Mouse (Mus musculus): ENCODE results near the gene Gramd2. TPM values are rescaled to one million over a fixed set of nuclear protein-coding genes. Genes with fewer than 3 reads are reported as not detected.

Gene Gramd2
- polyA plus RNA-seq, 1 experiment from 2014 or later, result 0.65 TPM

- Histone ChIP-seq H3K9me3 (no peaks in the 10 kb centered on the region), H3K4me1 (peaks cover 15% of the 10 kb centered on the region), H3K4me3 (no peak overlapping the region), H3K4me2 (replicated peaks) (no peak overlapping the region), H3K27ac (no peak overlapping the region), H3K9ac (no peak overlapping the region), H3K27me3 (no peaks in the 10 kb centered on the region), H3K36me3 (no peaks in the 10 kb centered on the region)
- ATAC-seq (ENCODE audit: insufficient number of reproducible peaks, insufficient read depth, low FRiP score, low TSS enrichment), result no peak
- WGBS, result 86% methylated on average over 10 of the region's 10 CpGs
These were observed 45.6 kb downstream of the Gramd2 start for GRCm38 (mm10) chr9:59725515-59725914.

- H3K4me3 ChIP-seq, result no peak overlapping the region
- no peak overlapping the region for H3K9ac ChIP-seq
- no peaks in the 10 kb centered on the region for H3K36me3 ChIP-seq
- H3K4me1 ChIP-seq, result peaks cover 15% of the 10 kb centered on the region
- no peaks in the 10 kb centered on the region for H3K9me3 ChIP-seq
- ATAC-seq (ENCODE audit: insufficient number of reproducible peaks, insufficient read depth, low FRiP score, low TSS enrichment), result no peak
- H3K4me2 ChIP-seq (replicated peaks), result no peak overlapping the region
- 89% methylated on average over 11 of the region's 11 CpGs for WGBS
- H3K27me3 ChIP-seq, result no peaks in the 10 kb centered on the region
- no peak overlapping the region for H3K27ac ChIP-seq
These were observed 47.8 kb downstream of the Gramd2 start for GRCm38 (mm10) chr9:59727569-59728286.

GRCm38 (mm10) chr9:59731136-59731535, 51.2 kb downstream of the Gramd2 start:
- Histone ChIP-seq H3K4me2 (replicated peaks) (no peak overlapping the region), H3K4me3 (no peak overlapping the region), H3K36me3 (no peaks in the 10 kb centered on the region), H3K27me3 (no peaks in the 10 kb centered on the region), H3K9ac (no peak overlapping the region), H3K4me1 (no peaks in the 10 kb centered on the region), H3K9me3 (no peaks in the 10 kb centered on the region), H3K27ac (no peak overlapping the region)
- 88% methylated on average over 5 of the region's 5 CpGs for WGBS
- ATAC-seq (ENCODE audit: insufficient number of reproducible peaks, insufficient read depth, low FRiP score, low TSS enrichment), result no peak

- H3K27ac ChIP-seq, result no peak overlapping the region
- H3K4me3 ChIP-seq, result no peak overlapping the region
- H3K4me2 ChIP-seq (replicated peaks), result no peak overlapping the region
- H3K27me3 ChIP-seq, result no peaks in the 10 kb centered on the region
- WGBS, result 65% methylated on average over 6 of the region's 6 CpGs
- no peak for ATAC-seq (ENCODE audit: insufficient number of reproducible peaks, insufficient read depth, low FRiP score, low TSS enrichment)
- H3K9me3 ChIP-seq, result no peaks in the 10 kb centered on the region
- H3K4me1 ChIP-seq, result no peaks in the 10 kb centered on the region
- no peak overlapping the region for H3K9ac ChIP-seq
- no peaks in the 10 kb centered on the region for H3K36me3 ChIP-seq
These were observed 53.1 kb downstream of the Gramd2 start for GRCm38 (mm10) chr9:59733075-59733474.

GRCm38 (mm10) chr9:59735394-59735793, 55.5 kb downstream of the Gramd2 start:
- Histone ChIP-seq H3K4me2 (replicated peaks) (no peak overlapping the region), H3K9ac (no peak overlapping the region), H3K9me3 (no peaks in the 10 kb centered on the region), H3K4me1 (no peaks in the 10 kb centered on the region), H3K27ac (no peak overlapping the region), H3K4me3 (no peak overlapping the region), H3K27me3 (no peaks in the 10 kb centered on the region), H3K36me3 (no peaks in the 10 kb centered on the region)
- ATAC-seq (ENCODE audit: insufficient number of reproducible peaks, insufficient read depth, low FRiP score, low TSS enrichment), result no peak
- WGBS, result 53% methylated on average over 4 of the region's 4 CpGs

- H3K36me3 ChIP-seq, result no peaks in the 10 kb centered on the region
- no peak overlapping the region for H3K4me2 ChIP-seq (replicated peaks)
- no peaks in the 10 kb centered on the region for H3K27me3 ChIP-seq
- 78% methylated on average over 2 of the region's 2 CpGs for whole genome bisulfite sequencing
- ATAC-seq (ENCODE audit: insufficient number of reproducible peaks, insufficient read depth, low FRiP score, low TSS enrichment), result no peak
- no peak overlapping the region for H3K9ac ChIP-seq
- H3K4me3 ChIP-seq, result no peak overlapping the region
- H3K27ac ChIP-seq, result no peak overlapping the region
- H3K9me3 ChIP-seq, result no peaks in the 10 kb centered on the region
- no peaks in the 10 kb centered on the region for H3K4me1 ChIP-seq
These were observed 60.6 kb downstream of the Gramd2 start for GRCm38 (mm10) chr9:59740593-59740992.

GRCm38 (mm10) chr9:59743903-59744302, 64.0 kb downstream of the Gramd2 start:
- Histone ChIP-seq H3K27me3 (no peaks in the 10 kb centered on the region), H3K4me1 (no peaks in the 10 kb centered on the region), H3K36me3 (no peaks in the 10 kb centered on the region), H3K4me3 (no peak overlapping the region), H3K9ac (no peak overlapping the region), H3K9me3 (no peaks in the 10 kb centered on the region), H3K4me2 (replicated peaks) (no peak overlapping the region), H3K27ac (no peak overlapping the region)
- no peak for ATAC-seq (ENCODE audit: insufficient number of reproducible peaks, insufficient read depth, low FRiP score, low TSS enrichment)
- WGBS, result 93% methylated on average over 3 of the region's 3 CpGs

- H3K9me3 ChIP-seq, result no peaks in the 10 kb centered on the region
- H3K9ac ChIP-seq, result no peak overlapping the region
- H3K4me3 ChIP-seq, result no peak overlapping the region
- ATAC-seq (ENCODE audit: insufficient number of reproducible peaks, insufficient read depth, low FRiP score, low TSS enrichment), result no peak
- WGBS, result 88% methylated on average over 2 of the region's 2 CpGs
- no peak overlapping the region for H3K4me2 ChIP-seq (replicated peaks)
- no peaks in the 10 kb centered on the region for H3K27me3 ChIP-seq
- no peak overlapping the region for H3K27ac ChIP-seq
- 0 out of 2 replicates have a peak, but pooled peaks cover 3% of the 10 kb centered on the region for H3K4me1 ChIP-seq
- no peaks in the 10 kb centered on the region for H3K36me3 ChIP-seq
These were observed 68.4 kb downstream of the Gramd2 start for GRCm38 (mm10) chr9:59748387-59748786.

GRCm38 (mm10) chr9:59748969-59749368, 69.0 kb downstream of the Gramd2 start:
- Histone ChIP-seq H3K27me3 (no peaks in the 10 kb centered on the region), H3K4me2 (replicated peaks) (no peak overlapping the region), H3K9me3 (no peaks in the 10 kb centered on the region), H3K36me3 (no peaks in the 10 kb centered on the region), H3K9ac (no peak overlapping the region), H3K4me3 (no peak overlapping the region), H3K27ac (no peak overlapping the region), H3K4me1 (0 out of 2 replicates have a peak, but pooled peaks cover 3% of the 10 kb centered on the region)
- WGBS, result 90% methylated on average over 11 of the region's 11 CpGs
- ATAC-seq (ENCODE audit: insufficient number of reproducible peaks, insufficient read depth, low FRiP score, low TSS enrichment), result no peak

- Histone ChIP-seq H3K4me3 (peak overlapping the region; percentile 74), H3K9ac (peak overlapping the region; percentile 77), H3K27me3 (no peaks in the 10 kb centered on the region), H3K9me3 (no peaks in the 10 kb centered on the region), H3K4me2 (replicated peaks) (peak overlapping the region; percentile 86), H3K4me1 (0 out of 2 replicates have a peak, but pooled peaks cover 3% of the 10 kb centered on the region), H3K36me3 (no peaks in the 10 kb centered on the region), H3K27ac (peak overlapping the region; percentile 93)
- no peak for ATAC-seq (ENCODE audit: insufficient number of reproducible peaks, insufficient read depth, low FRiP score, low TSS enrichment)
- WGBS, result 34% methylated on average over 12 of the region's 12 CpGs
These were observed 69.8 kb downstream of the Gramd2 start for GRCm38 (mm10) chr9:59749581-59750265.

GRCm38 (mm10) chr9:59750267-59751065, 70.5 kb downstream of the Gramd2 start, which contains the start of the genes Senp8 and Myo9a:
TSS of gene Senp8 (minus strand) at chr9:59750710.
TSS of gene Myo9a (plus strand) at chr9:59750896.
- Histone ChIP-seq H3K9me3 (no peaks in the 10 kb centered on the region), H3K36me3 (no peaks in the 10 kb centered on the region), H3K4me3 (peak within 1 kb of the TSS; percentile 74), H3K27me3 (no peaks in the 10 kb centered on the region), H3K4me1 (0 out of 2 replicates have a peak, but pooled peaks cover 3% of the 10 kb centered on the region), H3K9ac (peak within 1 kb of the TSS; percentile 77), H3K27ac (peak within 1 kb of the TSS; percentile 93), H3K4me2 (replicated peaks) (peak within 1 kb of the TSS; percentile 86)
- WGBS, result under 1% methylated on average over 59 of the region's 59 CpGs
- ATAC-seq (ENCODE audit: insufficient number of reproducible peaks, insufficient read depth, low FRiP score, low TSS enrichment), result peak; percentile 94

Data from embryonic facial prominence, embryonic 12.5 days (tissue).